Mouse (Mus musculus) MEL (cell line): Measurements from ENCODE around the gene Prm3. TPM values are rescaled to one million over a fixed set of nuclear protein-coding genes. Genes with fewer than 3 reads are reported as not detected.

Experiments
- DNase-seq: peaks from one replicate; pipeline ENCODE4 v3.0.0; 2011; ENCODE audit warnings: low read depth, low spot score
- H3K27ac ChIP-seq: 2 replicates; pipeline ENCODE4 v1.5.1; 2012; ENCODE audit warnings: low read depth, mild to moderate bottlenecking, control low read depth, low read length, moderate library complexity; ENCODE audit not compliant: control insufficient read depth
- H3K27me3 ChIP-seq, 2 experiments: fragments of 150-350 bp in 1 of 2; sonication (generic) in 1 of 2; 2 replicates each; pipeline ENCODE4 v1.6.1; 2012; ENCODE audit warnings: low read length in 2 of 2, mild to moderate bottlenecking in 2 of 2, improper control_type of control experiment in 1 of 2, moderate library complexity in 1 of 2; ENCODE audit not compliant: insufficient read depth in 2 of 2, control insufficient read depth in 1 of 2
- H3K36me3 ChIP-seq, 2 experiments: 2 replicates each; pipeline ENCODE4 v1.6.1; 2012 to 2014; ENCODE audit warnings: low read length in 2 of 2, improper control_type of control experiment in 1 of 2, inconsistent platforms in 1 of 2, mild to moderate bottlenecking in 1 of 2; ENCODE audit not compliant: insufficient read depth in 2 of 2, control insufficient read depth in 1 of 2
- H3K4me1 ChIP-seq, 2 experiments: fragments of 150-350 bp in 1 of 2; sonication (generic) in 1 of 2; 2 replicates each; pipeline ENCODE4 v1.6.1; 2012; ENCODE audit warnings: low read length in 2 of 2, improper control_type of control experiment in 1 of 2, mild to moderate bottlenecking in 1 of 2; ENCODE audit not compliant: insufficient read depth in 2 of 2, control insufficient read depth in 1 of 2
- H3K4me3 ChIP-seq, 2 experiments: fragments of 150-350 bp in 1 of 2; sonication (generic) in 1 of 2; 2 replicates each; pipeline ENCODE4 v1.5.1; 2012; ENCODE audit warnings: low read depth in 2 of 2, low read length in 2 of 2, mild to moderate bottlenecking in 2 of 2, moderate library complexity in 2 of 2, control low read depth in 1 of 2, improper control_type of control experiment in 1 of 2; ENCODE audit not compliant: control insufficient read depth in 1 of 2, insufficient read depth in 1 of 2
- H3K79me2 ChIP-seq: 2 replicates; pipeline ENCODE4 v1.6.1; 2012; ENCODE audit warnings: mild to moderate bottlenecking, low read length, moderate library complexity; ENCODE audit not compliant: control insufficient read depth, poor library complexity, insufficient read depth
- H3K9ac ChIP-seq: 2 replicates; pipeline ENCODE4 v1.6.1; 2012; ENCODE audit warnings: low read depth, mild to moderate bottlenecking, control low read depth, low read length, moderate library complexity; ENCODE audit not compliant: control insufficient read depth, poor library complexity, severe bottlenecking
- H3K9me3 ChIP-seq: fragments of 150-350 bp; sonication (generic); replicated peaks from 2 replicates; pipeline ENCODE4 v1.6.1; 2012; ENCODE audit warnings: mild to moderate bottlenecking, low read length, improper control_type of control experiment, moderate library complexity; ENCODE audit not compliant: insufficient read depth
- BHLHE40 ChIP-seq: IDR thresholded peaks from 2 replicates; pipeline ENCODE4 v1.6.1; 2012; ENCODE audit warnings: low read depth, mild to moderate bottlenecking, inconsistent platforms, low read length, improper control_type of control experiment, borderline replicate concordance
- CHD1 ChIP-seq: IDR thresholded peaks from 2 replicates; pipeline ENCODE4 v1.6.1; 2012; ENCODE audit warnings: low read depth, mild to moderate bottlenecking, inconsistent platforms, low read length, improper control_type of control experiment
- CHD2 ChIP-seq: IDR thresholded peaks from 2 replicates; pipeline ENCODE4 v1.6.1; 2011; ENCODE audit warnings: low read length, improper control_type of control experiment
- CTCF ChIP-seq, 3 experiments: IDR thresholded peaks in 2 of 3; conservative IDR thresholded peaks in 1 of 3; 2 replicates each; pipeline ENCODE4 v1.5.1; 2011 to 2012; ENCODE audit warnings: low read length in 3 of 3, low read depth in 2 of 3, mild to moderate bottlenecking in 2 of 3, improper control_type of control experiment in 1 of 3, inconsistent platforms in 1 of 3, mixed read lengths in 1 of 3, moderate library complexity in 1 of 3; ENCODE audit not compliant: control insufficient read depth in 1 of 3, insufficient read depth in 1 of 3, poor library complexity in 1 of 3, severe bottlenecking in 1 of 3
- E2F4 ChIP-seq: IDR thresholded peaks from 2 replicates; pipeline ENCODE4 v1.6.1; 2011; ENCODE audit warnings: low read depth, low read length, improper control_type of control experiment, borderline replicate concordance
- ELF1 ChIP-seq: IDR thresholded peaks from 2 replicates; pipeline ENCODE4 v1.6.1; 2014; ENCODE audit warnings: low read depth, mild to moderate bottlenecking, inconsistent platforms, low read length, improper control_type of control experiment, moderate library complexity
- EP300 ChIP-seq, 2 experiments: IDR thresholded peaks; 2 replicates each; pipeline ENCODE4 v1.6.1; 2011; ENCODE audit warnings: improper control_type of control experiment in 2 of 2, low read length in 2 of 2, low read depth in 1 of 2, mild to moderate bottlenecking in 1 of 2
- ETS1 ChIP-seq: IDR thresholded peaks from 2 replicates; pipeline ENCODE4 v1.6.1; 2012; ENCODE audit warnings: low read depth, mild to moderate bottlenecking, inconsistent platforms, low read length, improper control_type of control experiment, moderate library complexity
- GABPA ChIP-seq: IDR thresholded peaks from 2 replicates; pipeline ENCODE4 v1.6.1; 2012; ENCODE audit warnings: low read depth, mild to moderate bottlenecking, inconsistent platforms, low read length, improper control_type of control experiment, moderate library complexity
- GATA1 ChIP-seq: IDR thresholded peaks from 2 replicates; pipeline ENCODE4 v1.6.1; 2011; ENCODE audit warnings: low read depth, low read length, improper control_type of control experiment
- JUND ChIP-seq: IDR thresholded peaks from 2 replicates; pipeline ENCODE4 v1.6.1; 2011; ENCODE audit warnings: low read depth, mild to moderate bottlenecking, improper control_type of control experiment, low read length
- MAFK ChIP-seq: IDR thresholded peaks from 2 replicates; pipeline ENCODE4 v1.6.1; 2011; ENCODE audit warnings: low read depth, mild to moderate bottlenecking, low read length, improper control_type of control experiment, borderline replicate concordance
- MAZ ChIP-seq: IDR thresholded peaks from 2 replicates; pipeline ENCODE4 v1.6.1; 2012; ENCODE audit warnings: low read depth, mild to moderate bottlenecking, inconsistent platforms, low read length, improper control_type of control experiment
- MEF2A ChIP-seq: IDR thresholded peaks from 2 replicates; pipeline ENCODE4 v1.6.1; 2014; ENCODE audit warnings: low read depth, mild to moderate bottlenecking, inconsistent platforms, low read length, improper control_type of control experiment; ENCODE audit not compliant: poor library complexity, insufficient replicate concordance, severe bottlenecking; ENCODE audit errors: extremely low read depth
- MXI1 ChIP-seq: IDR thresholded peaks from 2 replicates; pipeline ENCODE4 v1.6.1; 2011; ENCODE audit warnings: mild to moderate bottlenecking, low read depth, low read length, improper control_type of control experiment
- MYB ChIP-seq: IDR thresholded peaks from 2 replicates; pipeline ENCODE4 v1.6.1; 2011; ENCODE audit warnings: mild to moderate bottlenecking, low read depth, low read length, improper control_type of control experiment
- NELFE ChIP-seq: IDR thresholded peaks from 2 replicates; pipeline ENCODE4 v1.6.1; 2011; ENCODE audit warnings: low read depth, low read length, improper control_type of control experiment
- NRF1 ChIP-seq: IDR thresholded peaks from 2 replicates; pipeline ENCODE4 v1.6.1; 2014; ENCODE audit warnings: low read depth, mild to moderate bottlenecking, inconsistent platforms, low read length, improper control_type of control experiment, moderate library complexity; ENCODE audit not compliant: poor library complexity, insufficient read depth, severe bottlenecking
- RAD21 ChIP-seq: IDR thresholded peaks from 2 replicates; pipeline ENCODE4 v1.6.1; 2011; ENCODE audit warnings: mild to moderate bottlenecking, low read depth, low read length, improper control_type of control experiment
- RCOR1 ChIP-seq: IDR thresholded peaks from 2 replicates; pipeline ENCODE4 v1.6.1; 2012; ENCODE audit warnings: low read depth, mild to moderate bottlenecking, inconsistent platforms, low read length, improper control_type of control experiment
- TBP ChIP-seq: IDR thresholded peaks from 2 replicates; pipeline ENCODE4 v1.8.0; 2011; ENCODE audit warnings: low read depth, low read length, improper control_type of control experiment
- TCF12 ChIP-seq: IDR thresholded peaks from 2 replicates; pipeline ENCODE4 v1.6.1; 2014; ENCODE audit warnings: low read depth, mild to moderate bottlenecking, inconsistent platforms, low read length, improper control_type of control experiment, moderate library complexity
- UBTF ChIP-seq: IDR thresholded peaks from 2 replicates; pipeline ENCODE4 v1.6.1; 2012; ENCODE audit warnings: low read depth, mild to moderate bottlenecking, inconsistent platforms, low read length, improper control_type of control experiment, moderate library complexity, borderline replicate concordance; ENCODE audit not compliant: insufficient read depth
- USF1 ChIP-seq: IDR thresholded peaks from 2 replicates; pipeline ENCODE4 v1.6.1; 2014; ENCODE audit warnings: low read depth, mild to moderate bottlenecking, inconsistent platforms, low read length, improper control_type of control experiment, moderate library complexity
- USF2 ChIP-seq, 2 experiments: IDR thresholded peaks; 2 replicates each; pipeline ENCODE4 v1.6.1; 2011 to 2012; ENCODE audit warnings: improper control_type of control experiment in 2 of 2, low read length in 2 of 2, borderline replicate concordance in 1 of 2, inconsistent platforms in 1 of 2, low read depth in 1 of 2, mild to moderate bottlenecking in 1 of 2; ENCODE audit not compliant: insufficient read depth in 1 of 2
- ZC3H11A ChIP-seq: IDR thresholded peaks from 2 replicates; pipeline ENCODE4 v1.6.1; 2012; ENCODE audit warnings: low read depth, mild to moderate bottlenecking, inconsistent platforms, low read length, improper control_type of control experiment
- ZKSCAN1 ChIP-seq: IDR thresholded peaks from 2 replicates; pipeline ENCODE4 v1.6.1; 2012; ENCODE audit warnings: low read depth, mild to moderate bottlenecking, inconsistent platforms, low read length, improper control_type of control experiment, moderate library complexity
- ZNF384 ChIP-seq: IDR thresholded peaks from 2 replicates; pipeline ENCODE4 v1.6.1; 2012; ENCODE audit warnings: low read depth, mild to moderate bottlenecking, inconsistent platforms, low read length, improper control_type of control experiment
- polyA plus RNA-seq, 2 experiments: library from polyadenylated mRNA; stranded (reverse) in 1 of 2; unstranded in 1 of 2; fragments of >175 nt in 1 of 2; fragments of >200 nt in 1 of 2; gene quantifications; 2 replicates each; pipeline versions ENCODE4 v1.2.1 to v1.2.4; 2012; ENCODE audit warnings: low replicate concordance in 2 of 2, low read depth in 1 of 2; ENCODE audit not compliant: insufficient read length in 2 of 2, insufficient read depth in 1 of 2, missing spikeins in 1 of 2
- total RNA-seq: library from RNA; depleted of rRNA; stranded (reverse); fragments of 300-350 nt; gene quantifications from 2 replicates; pipeline ENCODE4 v1.2.3, GENCODE M21; 2012

The Prm3 gene
- total and polyA plus RNA-seq, 3 experiments: not detected

DNA sequence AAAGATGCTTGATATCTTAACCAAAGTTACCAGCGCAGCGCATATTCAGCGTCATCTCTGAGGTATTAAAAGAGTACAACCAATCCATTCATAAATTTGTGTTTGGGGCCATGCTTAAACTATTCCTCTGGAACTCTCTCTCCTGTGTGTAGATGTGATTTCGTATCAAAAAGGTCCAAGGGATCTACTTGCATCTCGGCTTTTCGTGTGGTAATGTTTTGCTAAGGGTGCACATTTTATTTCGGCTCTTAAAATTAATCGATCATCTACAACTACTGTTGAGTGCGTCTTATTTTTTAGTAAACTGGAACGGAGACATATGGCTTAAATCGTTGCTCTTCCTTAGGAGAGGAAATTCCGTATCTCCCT lies 43.8 kb upstream of the Prm3 start (continued):
- TF ChIP-seq EP300 (IDR thresholded peaks at IDR 0.05; ENCODE audit: low read depth in 1 of 2, low read length in 2 of 2): 0 out of 4 replicates have a peak, but pooled peaks of 1 of the 2 experiments have one; percentile 18
- no peak for TF ChIP-seq MYB
- TF ChIP-seq USF1: no peak
- no peak for TF ChIP-seq USF2 (IDR thresholded peaks at IDR 0.05; ENCODE audit: borderline replicate concordance in 1 of 2, insufficient read depth in 1 of 2, low read depth in 1 of 2, low read length in 2 of 2)
- no peak for TF ChIP-seq ETS1

DNA sequence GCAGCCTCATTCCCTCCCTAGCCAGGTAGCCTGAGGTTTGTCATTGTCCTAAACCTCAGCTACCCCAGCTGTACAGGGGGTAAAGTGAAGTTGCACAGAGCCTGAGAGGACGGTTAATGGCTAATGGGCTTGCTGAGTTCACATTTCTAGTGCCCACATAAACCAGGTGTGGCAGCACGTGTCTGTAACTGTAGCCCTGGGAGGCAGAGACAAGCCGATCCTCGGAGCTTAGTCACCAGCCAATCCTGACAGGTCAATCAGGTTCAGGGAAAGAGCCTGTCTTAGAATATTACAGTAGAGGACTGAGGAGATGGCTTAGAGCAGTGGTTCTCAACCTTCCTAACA lies 37.7 kb upstream of the Prm3 start:
- DNase-seq: no peak
- no peaks in the 10 kb centered on the region for H3K79me2 ChIP-seq
- TF ChIP-seq MEF2A: no peak
- no peak for TF ChIP-seq CHD2
- no peak for TF ChIP-seq ZNF384
- TF ChIP-seq BHLHE40: no peak
- no peak for TF ChIP-seq MAZ
- TF ChIP-seq UBTF: no peak
- no peak for TF ChIP-seq NELFE
- TF ChIP-seq ZKSCAN1: no peak
- TF ChIP-seq MYB: no peak
- no peak for TF ChIP-seq MAFK
- TF ChIP-seq RCOR1: no peak
- TF ChIP-seq RAD21: no peak
- no peak for TF ChIP-seq E2F4
- no peaks in the 10 kb centered on the region for H3K9me3 ChIP-seq
- no peaks in the 10 kb centered on the region for H3K36me3 ChIP-seq
- H3K27ac ChIP-seq: no peak overlapping the region
- no peaks in the 10 kb centered on the region for H3K27me3 ChIP-seq
- no peak overlapping the region for H3K9ac ChIP-seq
- H3K4me3 ChIP-seq: no peak overlapping the region
- H3K4me1 ChIP-seq: no peaks in the 10 kb centered on the region

DNA sequence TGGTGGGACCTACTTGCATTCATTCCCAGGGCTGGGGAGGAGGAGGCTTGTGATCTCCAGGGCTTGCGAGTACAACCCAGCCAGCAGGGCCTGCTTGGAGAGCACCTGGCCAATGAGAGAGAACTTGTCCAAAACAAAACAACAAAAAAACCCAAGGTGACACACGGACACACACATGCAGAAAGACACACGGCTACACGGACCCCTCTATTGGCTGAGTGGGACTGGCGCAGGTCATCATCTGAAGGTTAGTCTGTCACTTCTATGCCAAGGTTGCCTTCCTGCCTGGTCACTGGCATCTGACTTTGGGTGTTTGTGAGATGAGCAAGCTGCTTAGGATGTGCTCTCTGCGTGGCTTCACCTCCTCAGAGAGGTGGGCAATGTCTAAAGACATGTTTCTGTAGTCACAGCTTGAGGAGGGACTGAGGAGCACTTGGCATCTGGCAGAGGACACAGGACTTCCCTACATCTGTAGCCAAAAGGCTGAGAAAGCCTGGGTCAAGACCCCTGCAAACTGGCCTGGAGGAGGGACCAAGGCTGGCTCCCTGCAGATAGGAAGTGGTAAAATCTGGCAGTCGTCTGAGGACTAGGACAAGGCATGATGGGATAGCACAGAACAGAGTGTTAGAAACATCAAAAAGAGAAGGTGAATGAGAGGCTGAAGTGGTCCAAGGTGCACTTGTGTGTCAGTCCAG lies 37.2 kb upstream of the Prm3 start:
- no peaks in the 10 kb centered on the region for H3K4me1 ChIP-seq
- no peak overlapping the region for H3K9ac ChIP-seq
- no peak for DNase-seq
- H3K79me2 ChIP-seq: no peaks in the 10 kb centered on the region
- no peak overlapping the region for H3K27ac ChIP-seq
- H3K4me3 ChIP-seq: no peak overlapping the region
- no peaks in the 10 kb centered on the region for H3K27me3 ChIP-seq
- no peaks in the 10 kb centered on the region for H3K9me3 ChIP-seq
- no peaks in the 10 kb centered on the region for H3K36me3 ChIP-seq
- TF ChIP-seq ETS1 (no peak), TCF12 (no peak), ZC3H11A (no peak), NRF1 (no peak), GABPA (no peak), CHD1 (no peak), E2F4 (no peak), GATA1 (no peak), MXI1 (no peak), MAFK (no peak), CTCF (IDR thresholded peaks at IDR 0.05 in 2 of 3, conservative IDR thresholded peaks at IDR 0.05 in 1 of 3; ENCODE audit: control insufficient read depth in 1 of 3, insufficient read depth in 1 of 3, low read depth in 2 of 3, low read length in 3 of 3, poor library complexity in 1 of 3, severe bottlenecking in 1 of 3) (no peak), ELF1 (no peak), RAD21 (no peak), UBTF (no peak), TBP (no peak), JUND (no peak)
